Mouse (Mus musculus) bone marrow macrophage, adult 2 months (primary cell): ENCODE measurements around the gene Cenpm. TPM values are rescaled to one million over a fixed set of nuclear protein-coding genes. Genes with fewer than 3 reads are reported as not detected.
"Not testable (repeated sequence)": the region's sequence is repeated elsewhere in the genome, so short reads cannot be mapped to it uniquely, and the experiment has no call there.

Source experiments
- H3K27ac ChIP-seq: 2 replicates; pipeline ENCODE4 v1.5.1; 2012; ENCODE audit warnings: low read depth, low read length; ENCODE audit not compliant: insufficient read depth
- H3K4me1 ChIP-seq: 2 replicates; pipeline ENCODE4 v1.6.1; 2012; ENCODE audit warnings: low read length; ENCODE audit not compliant: control insufficient read depth, insufficient read depth
- H3K4me3 ChIP-seq: 2 replicates; pipeline ENCODE4 v1.5.1; 2012; ENCODE audit warnings: mild to moderate bottlenecking, low read length, moderate library complexity; ENCODE audit not compliant: insufficient read depth
- CTCF ChIP-seq: IDR thresholded peaks from 2 replicates; pipeline ENCODE4 v1.5.1; 2012; ENCODE audit warnings: low read depth, mild to moderate bottlenecking, low read length, moderate library complexity
- POLR2A ChIP-seq: IDR thresholded peaks from 2 replicates; pipeline ENCODE4 v1.6.1; 2012; ENCODE audit warnings: mild to moderate bottlenecking, low read depth, low read length, borderline replicate concordance
- polyA plus RNA-seq: library from polyadenylated mRNA; stranded (reverse); fragments of >200 nt; gene quantifications from 2 replicates; pipeline ENCODE4 v1.2.4, GENCODE M21; 2012; ENCODE audit not compliant: missing spikeins, insufficient read depth, insufficient read length

Cenpm gene
- polyA plus RNA-seq, 1 experiment: 10.2 TPM

GRCm38 (mm10) chr15:82247131-82247776 is 2.7 kb upstream of the Cenpm start:
- no peak overlapping the region for H3K27ac ChIP-seq
- peaks cover 6% of the 10 kb centered on the region; the same call in 1 of the 2 replicates for H3K4me1 ChIP-seq
- no peak overlapping the region for H3K4me3 ChIP-seq
- no peak for TF ChIP-seq CTCF
- no peak for TF ChIP-seq POLR2A

DNA sequence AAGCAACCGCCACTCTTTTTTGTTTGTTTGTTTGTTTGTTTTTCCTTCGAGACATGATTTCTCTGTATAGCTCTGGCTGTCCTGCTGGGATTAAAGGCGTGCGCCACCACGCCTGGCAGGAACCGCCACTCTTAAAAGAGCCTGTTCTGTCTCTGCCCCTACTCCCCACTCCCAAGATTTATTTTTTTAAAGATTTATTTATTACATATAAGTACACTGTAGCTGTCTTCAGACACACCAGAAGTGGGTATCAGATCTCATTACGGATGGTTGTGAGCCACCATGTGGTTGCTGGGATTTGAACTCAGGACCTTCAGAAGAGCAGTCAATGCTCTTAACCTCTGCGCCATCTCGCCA is 235 bp upstream of the Cenpm start:
- H3K27ac ChIP-seq, H3K4me1 ChIP-seq: not testable (repeated sequence)
- H3K4me3 ChIP-seq: peak overlapping the region; percentile 88

DNA sequence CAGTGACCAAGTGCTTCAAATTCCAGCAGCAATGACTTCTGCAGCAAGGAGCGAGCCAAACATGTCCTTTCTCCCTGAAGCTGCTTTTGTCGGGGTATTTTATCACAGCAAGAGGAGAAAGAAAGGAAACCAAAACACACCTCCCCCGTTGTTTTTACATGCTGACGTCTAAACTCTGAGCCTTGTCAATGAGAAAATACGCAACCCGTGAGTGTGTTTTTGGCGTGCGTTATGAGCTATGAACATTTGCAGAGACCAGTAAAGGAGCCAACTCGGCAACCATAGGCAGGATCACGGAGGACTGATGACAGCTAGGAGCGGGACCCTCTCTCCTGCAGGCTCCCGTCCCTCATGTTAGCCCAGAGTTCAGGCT is 820 bp downstream of the Cenpm start:
- H3K4me1 ChIP-seq: peaks cover 6% of the 10 kb centered on the region; the same call in 1 of the 2 replicates
- H3K27ac ChIP-seq: no peak overlapping the region
- peak overlapping the region; percentile 88 for H3K4me3 ChIP-seq
- no peak for TF ChIP-seq POLR2A
- no peak for TF ChIP-seq CTCF

DNA sequence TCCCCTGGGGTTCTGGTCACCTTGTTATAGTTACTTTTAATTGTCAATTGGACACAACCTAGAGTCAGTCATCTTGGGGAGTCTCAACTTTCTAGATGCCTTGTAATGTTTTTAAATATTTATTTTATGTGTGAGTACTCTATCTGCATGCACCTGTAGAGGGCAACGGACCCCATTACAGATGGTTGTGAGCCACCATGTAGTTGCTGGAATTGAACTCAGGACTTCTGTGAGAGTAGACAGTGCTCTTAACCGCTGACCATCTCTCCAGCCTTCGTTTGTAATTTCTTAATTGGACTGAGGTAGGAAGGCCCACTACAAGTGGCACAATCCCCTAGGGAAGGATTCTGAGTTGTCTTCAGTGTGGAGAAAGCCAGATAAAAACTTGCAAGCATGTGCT is 1.2 kb downstream of the Cenpm start:
- H3K27ac ChIP-seq: no peak overlapping the region
- TF ChIP-seq CTCF (no peak), POLR2A (no peak)

DNA sequence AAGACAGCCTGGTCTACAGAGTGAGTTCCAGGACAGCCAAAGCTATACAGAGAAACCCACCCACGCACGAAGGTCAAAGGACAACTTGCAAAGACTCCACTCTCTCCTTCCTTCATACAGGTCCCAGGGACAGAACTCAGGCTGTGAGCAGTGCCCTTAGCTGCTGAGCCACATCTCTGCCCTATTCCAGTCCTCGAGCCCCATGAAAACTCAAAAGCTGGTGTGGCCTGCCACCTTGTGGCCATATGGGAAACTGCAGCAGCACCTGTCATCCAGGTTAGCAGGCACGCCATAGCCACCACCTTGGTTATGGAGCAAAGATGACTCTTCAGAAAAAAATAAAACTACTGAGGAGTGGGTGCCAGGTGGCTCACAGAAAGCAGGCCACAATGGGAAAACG is 8.0 kb downstream of the Cenpm start:
- H3K4me1 ChIP-seq: peaks cover 3% of the 10 kb centered on the region
- TF ChIP-seq POLR2A: no peak
- peak; percentile 99 for TF ChIP-seq CTCF
- no peak overlapping the region for H3K4me3 ChIP-seq
- H3K27ac ChIP-seq: no peak overlapping the region

More for the DNA sequence above, 1.2 kb downstream of the Cenpm start:
- Histone ChIP-seq H3K4me3 (peak overlapping the region; percentile 88), H3K4me1 (peaks cover 6% of the 10 kb centered on the region; the same call in 1 of the 2 replicates)

DNA sequence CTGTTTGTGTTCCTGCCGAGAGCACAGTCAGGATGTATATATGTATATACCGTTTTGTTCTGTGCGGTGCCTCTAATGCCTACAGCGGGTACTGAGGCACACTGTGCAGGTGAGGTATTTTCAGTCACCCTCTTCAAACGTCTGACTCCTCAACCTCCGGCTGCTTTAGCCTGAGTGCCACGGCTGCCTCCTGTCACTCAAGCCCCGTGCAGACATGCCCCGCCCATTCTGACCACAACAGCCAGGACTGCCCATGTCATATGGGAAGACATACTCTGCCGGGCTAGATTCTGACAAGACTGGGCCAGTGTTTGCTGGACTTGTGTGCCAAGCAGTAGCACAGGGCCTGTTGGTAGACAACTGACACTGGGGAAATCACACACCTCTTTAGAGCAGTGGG is 8.9 kb downstream of the Cenpm start:
- no peak overlapping the region for H3K4me3 ChIP-seq
- peaks cover 3% of the 10 kb centered on the region for H3K4me1 ChIP-seq
- H3K27ac ChIP-seq: no peak overlapping the region
- no peak for TF ChIP-seq CTCF
- TF ChIP-seq POLR2A: no peak

- TF ChIP-seq POLR2A (no peak), CTCF (no peak)
- Histone ChIP-seq H3K4me3 (no peak overlapping the region), H3K4me1 (peaks cover 3% of the 10 kb centered on the region), H3K27ac (no peak overlapping the region)
These were observed 11.9 kb downstream of the Cenpm start for GRCm38 (mm10) chr15:82232651-82233050.

DNA sequence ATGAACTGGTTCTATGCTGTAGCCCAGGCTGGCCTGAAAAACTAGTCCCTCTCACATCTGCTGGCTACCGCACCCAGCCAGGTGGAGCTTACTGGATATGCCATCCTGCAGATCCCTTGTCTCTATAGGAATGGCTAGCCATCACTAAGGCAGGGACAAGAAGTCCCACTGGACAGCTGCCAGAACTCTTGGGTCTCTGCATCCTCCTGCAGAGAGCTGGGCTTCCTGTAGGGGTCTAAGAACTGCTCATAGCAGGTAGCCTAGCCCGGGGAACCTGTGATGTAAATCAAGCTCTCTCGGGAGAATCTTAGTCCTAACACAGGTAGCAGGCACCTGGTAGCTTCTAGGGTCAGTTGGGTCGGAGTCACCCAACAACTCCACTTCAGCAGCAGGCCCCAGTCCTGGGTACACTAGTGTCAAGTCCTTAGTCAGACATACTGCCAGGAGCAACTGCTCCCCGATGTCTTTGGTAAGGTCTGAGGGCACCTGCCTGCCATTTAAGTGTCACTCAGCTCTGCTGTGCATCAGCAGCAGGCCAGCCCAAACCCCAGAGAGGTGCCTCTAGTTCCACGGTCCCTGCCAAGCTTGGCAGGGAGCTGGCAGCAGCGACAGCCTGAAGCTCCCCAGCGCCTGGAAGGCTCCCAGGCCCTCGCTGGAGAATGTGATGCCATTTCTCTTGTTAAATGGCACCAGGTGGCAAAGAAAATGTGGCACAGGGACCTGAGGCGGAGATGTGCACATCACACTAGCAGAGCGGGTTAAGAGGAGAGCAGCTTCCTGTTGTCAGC is 12.8 kb downstream of the Cenpm start:
- Histone ChIP-seq H3K4me1 (peaks cover 3% of the 10 kb centered on the region), H3K27ac (no peak overlapping the region), H3K4me3 (no peak overlapping the region)
- TF ChIP-seq POLR2A (no peak), CTCF (no peak)

GRCm38 (mm10) chr15:82231100-82231499 is 13.4 kb downstream of the Cenpm start:
- no peak overlapping the region for H3K27ac ChIP-seq
- no peak overlapping the region for H3K4me3 ChIP-seq
- peaks cover 3% of the 10 kb centered on the region for H3K4me1 ChIP-seq
- TF ChIP-seq POLR2A: no peak
- TF ChIP-seq CTCF: no peak

- no peak overlapping the region for H3K4me3 ChIP-seq
- H3K4me1 ChIP-seq: no peaks in the 10 kb centered on the region
- H3K27ac ChIP-seq: no peak overlapping the region
- no peak for TF ChIP-seq CTCF
- TF ChIP-seq POLR2A: no peak
These were observed 14.4 kb downstream of the Cenpm start for GRCm38 (mm10) chr15:82230098-82230611.
